ENCODE assay signal across 9 mouse cellular contexts in the genomic region with DNA sequence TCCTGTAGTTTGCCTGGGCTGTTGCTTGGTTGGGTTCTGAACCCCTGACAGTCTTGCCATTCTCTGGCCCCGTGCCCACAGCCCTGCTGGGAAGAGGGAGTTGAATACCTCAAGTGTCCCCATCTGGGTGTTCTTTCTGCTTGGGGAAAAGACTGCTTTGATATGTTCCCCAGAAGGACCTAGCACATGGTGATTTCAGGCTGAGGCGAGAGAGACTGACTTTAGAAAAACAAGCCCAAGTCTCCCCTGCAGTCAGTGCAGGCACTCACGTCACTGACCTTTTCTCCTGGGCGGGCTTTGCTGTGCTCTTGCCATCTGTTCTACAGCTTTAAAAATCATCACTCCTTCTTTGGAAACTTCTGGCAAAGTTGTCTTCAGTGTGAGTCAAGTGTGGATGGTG.
DNase-seq lines count a peak whose midpoint lies in the region; ATAC-seq and TF ChIP-seq lines count a peak whose summit lies in the region.
"Had no signal": no experiment of that assay in that cellular context is flagged by ENCODE, and none has a peak within 500 bp of the region (broad histone marks: within the 10 kb centered on the region; RNA-seq: fewer than 3 reads in every experiment).

No protein-coding gene starts in this region.

- intact Hi-C loops in heart, postnatal 10 days (cut with DNase I), result loop anchor here (5.0 kb wide), 1 partner anchor 35 kb away; no protein-coding TSS in a partner anchor

- ATAC-seq in frontal cortex, adult (ENCODE audit: low TSS enrichment), result peak; percentile 15; the same call in 1 of the 2 replicates
- ATAC-seq: forebrain, embryonic 15.5 days had no signal

- DNase-seq in frontal cortex, postnatal 25 days (ENCODE audit: low spot score in 2 of 2), result no peak
- peak; percentile 44 to 45 for DNase-seq in heart, postnatal 10 days
- DNase-seq in ovary, postnatal 36 days (ENCODE audit: low spot score), result peak; percentile 17
- DNase-seq in spleen, adult 18-20 months, result no peak
- DNase-seq in yolk sac, embryonic 10.5 days (ENCODE audit: low spot score), result no peak
- DNase-seq in embryo, embryonic 10 days (ENCODE audit: low spot score), result no peak

- peaks cover 19% of the 10 kb centered on the region for H3K4me1 ChIP-seq in cortical plate, adult 2 months (ENCODE audit: control insufficient read depth, insufficient read depth, low read length)

- no peak for TF ChIP-seq POLR2A in cortical plate, adult 2 months (IDR thresholded peaks at IDR 0.05; ENCODE audit: extremely low read depth, insufficient read depth, low read length)

- no peak overlapping the region for H3K4me3 ChIP-seq in cortical plate, adult 2 months (ENCODE audit: insufficient read depth, low read length)
- H3K4me3 ChIP-seq: forebrain, embryonic 15.5 days had no signal

- H3K27ac ChIP-seq in cortical plate, adult 2 months (ENCODE audit: insufficient read depth, low read length), result peak overlapping the region; percentile 2; the same call in 1 of the 2 replicates
- H3K27ac ChIP-seq: forebrain, embryonic 15.5 days had no signal

- TF ChIP-seq CTCF in cortical plate, adult 2 months (IDR thresholded peaks at IDR 0.05; ENCODE audit: extremely low read depth, insufficient read depth, low read length), result no peak

Comparison
In these comparisons a context has a peak if more than half of its experiments do, and no peak if none do; other contexts are left out.
1. DNase-seq: peak in heart, postnatal 10 days (2 of 2) and ovary, postnatal 36 days (single experiment); none in frontal cortex, postnatal 25 days (0 of 2), spleen, adult 18-20 months (0 of 2), yolk sac, embryonic 10.5 days (single experiment) and embryo, embryonic 10 days (single experiment).